Mouse (Mus musculus): Measurements from ENCODE around the gene Gm14322. TPM values are rescaled to one million over a fixed set of nuclear protein-coding genes. Genes with fewer than 3 reads are reported as not detected.
"Not testable (repeated sequence)": the region's sequence is repeated elsewhere in the genome, so short reads cannot be mapped to it uniquely, and the experiment has no call there.

Gene Gm14322
- total RNA-seq (2014; fragmentation: Nextera tagmentation): 1.8 and 4.4 TPM in 2 replicates
- total RNA-seq (2017): 2.2 and 6.1 TPM in 2 replicates

DNA sequence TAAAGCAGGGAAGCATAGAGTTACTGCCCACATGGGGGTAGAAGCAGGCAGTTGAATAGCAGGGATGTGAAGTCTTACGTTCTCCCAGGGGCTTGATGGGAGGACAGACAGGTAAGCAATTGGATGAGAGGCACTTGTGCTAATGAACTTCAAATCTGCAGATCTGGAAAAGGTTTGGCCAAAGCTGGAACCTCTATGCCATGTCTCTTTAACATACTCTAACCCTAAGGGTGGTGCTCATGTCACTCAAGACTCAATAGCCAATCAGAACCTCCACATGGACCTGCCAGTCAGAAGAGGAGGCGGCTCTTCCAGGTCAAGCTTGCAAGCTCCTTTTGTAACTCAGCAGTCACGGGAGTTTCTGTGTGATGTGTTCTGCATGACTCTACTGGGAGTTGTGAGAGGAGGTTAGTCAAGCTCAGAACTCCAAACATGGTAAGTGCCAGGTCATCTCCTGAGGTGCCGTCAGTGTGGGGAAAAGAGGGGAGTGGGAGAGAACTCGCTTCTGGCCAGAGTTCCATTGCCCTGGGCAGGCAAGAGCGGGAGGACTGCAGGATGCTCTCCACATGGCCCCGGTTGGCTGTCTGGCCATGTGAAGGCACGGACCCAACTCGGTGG lies at the start of gene Gm14322:
Gm14322 (plus strand) TSS at position 348 of the 618 bp plus-strand sequence.
- ATAC-seq (replicated peaks; ENCODE audit: poor library complexity, severe bottlenecking): peak; percentile 50

- not testable (repeated sequence) for ATAC-seq (replicated peaks; ENCODE audit: poor library complexity, severe bottlenecking)
Measured at GRCm38 (mm10) chr2:177741487-177741886, 17.6 kb upstream of the Gm14322 start.

DNA sequence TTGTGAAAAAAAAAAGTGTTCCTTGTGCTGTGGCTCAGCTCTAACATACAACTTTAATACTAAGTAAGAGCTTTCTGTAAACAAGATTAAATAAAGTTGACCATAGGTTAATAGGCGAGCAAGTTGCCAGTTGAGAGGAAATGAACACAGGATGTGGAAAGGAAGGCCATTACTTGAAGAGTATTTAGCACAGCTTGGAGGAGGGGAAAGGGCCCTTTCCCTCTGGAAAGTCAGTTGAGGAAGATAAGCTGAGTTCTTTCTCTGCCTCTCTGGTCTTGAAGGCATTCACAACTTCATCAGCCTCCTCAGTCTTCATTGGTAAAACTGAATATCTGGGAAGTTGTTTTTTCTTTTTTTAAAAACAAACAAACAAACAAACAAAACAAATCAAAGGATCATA lies 28.3 kb downstream of the Gm14322 start:
- not testable (repeated sequence) for ATAC-seq (replicated peaks; ENCODE audit: poor library complexity, severe bottlenecking)

DNA sequence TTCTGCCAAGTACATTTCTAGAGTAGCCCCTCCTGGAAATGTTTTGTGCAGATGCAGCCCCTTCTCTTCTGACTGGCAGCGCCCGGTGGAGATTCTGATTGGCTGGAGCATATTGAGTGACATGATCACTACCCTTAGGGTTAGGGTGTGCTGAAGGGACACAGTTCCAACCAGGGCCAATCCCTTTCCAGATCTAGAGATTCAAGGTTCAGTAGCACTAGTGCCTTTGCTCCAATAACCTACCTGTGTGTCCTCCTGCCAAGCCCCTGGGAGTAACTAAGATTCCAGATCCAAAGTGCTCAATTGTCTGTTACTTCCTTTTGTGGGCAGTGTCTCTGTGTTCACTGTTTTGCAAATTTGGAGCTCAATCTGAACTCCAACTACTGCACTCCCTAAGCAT lies 47.1 kb downstream of the Gm14322 start:
- ATAC-seq (replicated peaks; ENCODE audit: poor library complexity, severe bottlenecking): not testable (repeated sequence)

Other genes with a start within 250 kb of the Gm14322 start
- not detected in 2 replicates for gene Gm14406, start 181.1 kb upstream of the Gm14322 start, total RNA-seq (2014; fragmentation: Nextera tagmentation)
- gene Gm14406, start 181.1 kb upstream of the Gm14322 start, total RNA-seq (2017): not detected in 2 replicates
- 16.8 and 24.2 TPM in 2 replicates for gene Gm14325, start 81.0 kb downstream of the Gm14322 start, total RNA-seq (2014; fragmentation: Nextera tagmentation)
- gene Gm14325, start 81.0 kb downstream of the Gm14322 start, total RNA-seq (2017): 11.3 and 17.0 TPM in 2 replicates
- gene Gm14327, start 137.8 kb downstream of the Gm14322 start, total RNA-seq (2014; fragmentation: Nextera tagmentation): 21.9 TPM in 1 of 2 replicates, not detected in the other
- not detected in 2 replicates for gene Gm14327, start 137.8 kb downstream of the Gm14322 start, total RNA-seq (2017)
- gene Zfp972, start 166.3 kb downstream of the Gm14322 start, total RNA-seq (2014; fragmentation: Nextera tagmentation): 1.8 TPM in 1 of 2 replicates, not detected in the other
- 6.1 TPM in 1 of 2 replicates, not detected in the other for gene Zfp972, start 166.3 kb downstream of the Gm14322 start, total RNA-seq (2017)
- gene Gm14326, start 198.0 kb downstream of the Gm14322 start, total RNA-seq (2014; fragmentation: Nextera tagmentation): 23.9 and 35.8 TPM in 2 replicates
- 27.0 and 35.8 TPM in 2 replicates for gene Gm14326, start 198.0 kb downstream of the Gm14322 start, total RNA-seq (2017)

Data from granulocyte monocyte progenitor cell, adult 5-6 weeks (primary cell).